Mouse (Mus musculus) testis, postnatal 10 days (tissue): ENCODE measurements around the gene Ggta1.

Experiments used
- DNase-seq: peaks from one replicate; pipeline ENCODE4 v3.0.0; 2021; ENCODE audit warnings: low spot score

Gene Ggta1

GRCm38 (mm10) chr2:35434576-35435123, 28.4 kb downstream of the Ggta1 start:
- DNase-seq, result no peak

DNA sequence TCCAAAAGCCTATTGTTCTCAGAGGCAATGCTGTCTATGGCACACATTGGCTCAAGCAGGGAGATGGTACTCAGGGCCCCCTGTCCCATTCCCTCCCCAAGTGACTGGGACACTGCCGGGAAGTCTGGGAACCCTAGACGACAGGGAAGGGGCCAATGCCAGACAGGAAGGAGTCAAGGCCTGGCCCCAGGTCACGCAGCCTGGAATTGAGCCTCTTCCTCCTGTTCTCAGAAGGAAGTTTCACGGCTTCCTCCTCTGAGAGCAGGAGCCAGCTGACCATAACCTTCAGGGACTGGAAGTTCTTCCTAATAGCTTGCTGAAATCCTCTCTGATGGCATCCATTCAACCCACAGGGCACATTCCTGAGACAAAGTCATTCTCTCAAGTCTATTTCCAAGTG, 29.6 kb downstream of the Ggta1 start:
- no peak for DNase-seq

GRCm38 (mm10) chr2:35432472-35432871, 30.6 kb downstream of the Ggta1 start:
- no peak for DNase-seq

- DNase-seq, result no peak
Observed at GRCm38 (mm10) chr2:35432011-35432410, 31.0 kb downstream of the Ggta1 start.

DNA sequence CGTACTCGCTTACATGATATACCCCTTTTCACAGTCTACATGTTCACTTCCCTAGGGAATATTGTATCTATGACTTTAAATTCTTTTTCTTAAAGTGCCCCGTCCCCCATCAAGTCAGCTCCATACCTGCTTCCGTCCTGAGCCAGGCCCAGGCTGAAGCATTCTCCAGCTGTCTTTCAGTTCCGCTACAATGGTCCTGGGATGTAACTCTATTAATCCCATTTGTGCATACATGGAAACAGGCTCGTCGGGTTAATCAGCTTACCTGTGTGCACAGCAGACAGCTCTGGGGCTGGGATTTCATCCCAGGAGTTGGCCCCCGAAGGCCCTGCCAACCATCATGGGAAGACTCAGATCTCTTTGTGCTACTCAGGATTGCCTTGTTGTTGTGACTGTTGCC, 32.2 kb downstream of the Ggta1 start:
- DNase-seq, result no peak

DNA sequence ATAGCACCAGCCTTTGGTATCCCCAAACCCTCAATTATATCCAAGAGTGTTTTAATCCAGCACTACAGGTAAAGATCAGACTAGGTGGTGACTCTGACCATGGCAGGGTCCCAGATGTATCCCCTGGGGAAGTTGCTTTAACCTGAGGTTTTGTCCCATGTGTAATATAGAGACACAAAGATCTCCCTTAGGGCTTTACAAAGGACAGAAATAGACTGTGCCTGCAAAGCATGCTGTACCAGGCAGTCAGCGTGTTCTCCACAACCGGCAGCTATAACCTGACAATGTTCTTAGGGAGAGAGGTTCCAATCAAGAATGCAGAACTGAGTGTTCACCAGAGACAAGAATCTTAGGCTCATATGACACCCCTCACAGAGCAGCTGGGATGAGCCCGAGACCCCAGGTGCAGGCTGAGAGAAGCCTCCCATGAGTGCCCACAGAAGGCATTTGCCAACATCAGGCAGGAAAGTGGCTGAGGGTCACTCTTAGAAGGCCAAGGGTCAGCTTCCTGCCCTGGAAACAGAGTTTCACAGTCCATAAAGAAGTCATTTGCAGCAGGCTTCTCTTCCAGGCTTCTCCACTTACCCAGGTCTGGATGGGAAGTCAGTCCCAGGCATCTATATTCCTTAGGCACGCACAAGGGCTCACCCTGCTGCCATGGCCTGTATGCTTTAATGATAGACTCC, 34.3 kb downstream of the Ggta1 start:
- no peak for DNase-seq

DNA sequence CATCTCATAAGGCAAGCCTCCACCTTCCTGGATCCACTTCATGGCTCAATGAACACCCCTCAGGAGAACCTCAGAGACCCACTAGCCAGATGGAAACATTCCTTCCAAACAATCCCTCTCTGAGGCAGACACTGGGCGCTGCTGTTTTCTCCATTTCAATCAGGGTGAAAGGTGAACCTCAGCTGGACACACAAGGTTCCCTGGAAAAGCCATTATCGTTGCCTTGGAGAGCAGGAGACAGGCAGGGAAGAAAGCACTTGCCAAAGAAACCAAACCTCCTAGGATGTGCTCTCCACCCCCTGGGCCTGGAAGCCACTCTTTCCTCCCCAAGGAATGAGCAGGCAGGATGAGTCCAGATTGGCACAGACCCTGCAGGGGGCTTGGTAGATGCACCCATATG, 35.5 kb downstream of the Ggta1 start:
- no peak for DNase-seq

DNA sequence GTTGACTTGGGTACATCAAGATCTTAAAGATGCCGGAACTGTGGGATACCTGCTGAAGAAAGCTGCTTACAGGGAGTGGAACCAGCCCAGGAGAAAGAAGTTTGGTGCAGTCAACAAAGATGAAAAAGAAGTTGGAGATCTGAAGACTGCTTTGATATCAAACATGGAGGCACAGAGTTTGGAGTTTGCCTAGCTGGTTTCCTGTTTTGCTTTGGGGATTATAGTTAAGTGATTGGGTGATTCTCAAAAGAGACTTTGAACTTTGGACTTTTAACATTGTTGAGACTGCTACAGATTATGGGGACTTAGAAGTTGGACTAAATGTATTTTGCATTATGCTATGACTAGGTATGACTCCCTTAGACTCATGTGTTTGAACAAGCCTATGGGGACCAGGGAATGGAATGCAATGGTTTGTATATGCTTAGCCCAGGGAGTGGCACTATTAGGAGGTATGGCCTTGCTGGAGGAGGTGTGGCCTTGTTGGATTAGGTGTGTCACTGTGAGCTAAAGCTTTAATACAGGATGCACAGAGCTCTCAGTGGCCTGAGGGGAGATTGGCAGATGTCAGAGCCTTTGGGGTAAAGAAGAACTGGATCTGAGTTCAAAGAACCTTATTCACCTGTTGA, 39.2 kb downstream of the Ggta1 start:
- DNase-seq, result no peak

DNA sequence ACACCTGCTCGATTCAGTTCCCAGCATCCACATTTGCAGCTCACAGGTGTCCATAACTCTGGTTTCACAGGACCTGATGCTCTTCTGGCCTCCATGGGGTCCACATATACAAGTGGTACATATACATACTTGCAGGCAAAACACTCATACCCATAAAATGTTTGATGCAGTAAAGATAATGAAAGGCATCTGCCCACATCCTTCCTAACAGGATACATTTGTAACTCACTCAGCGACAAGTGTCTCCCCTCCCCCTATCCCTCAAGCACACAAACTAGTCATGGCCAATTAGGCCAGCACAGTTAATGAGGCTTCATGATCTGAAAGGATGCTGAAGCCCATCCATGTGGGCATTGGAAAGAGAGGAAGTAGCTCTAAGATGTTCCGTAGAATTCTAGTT, 40.6 kb downstream of the Ggta1 start:
- DNase-seq, result no peak

DNA sequence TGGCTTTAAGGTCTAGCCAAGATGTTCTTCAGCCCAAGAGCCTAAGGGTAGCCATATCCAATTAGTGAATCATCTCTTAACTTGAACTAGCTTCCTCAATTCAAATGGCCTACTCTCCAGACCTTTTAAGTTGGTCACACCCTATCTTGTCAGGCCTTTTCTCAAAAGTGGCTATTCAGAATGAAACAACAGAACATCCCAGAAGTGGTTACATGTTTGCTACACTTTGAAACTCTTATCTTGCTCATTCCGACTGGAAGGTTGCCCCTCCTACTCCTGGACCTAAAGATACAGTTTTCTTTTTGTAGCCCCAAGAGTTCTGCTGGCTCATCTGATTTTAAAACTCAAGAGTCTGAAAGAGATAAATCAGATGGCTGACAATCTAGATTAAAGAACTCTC, 42.4 kb downstream of the Ggta1 start:
- no peak for DNase-seq

DNA sequence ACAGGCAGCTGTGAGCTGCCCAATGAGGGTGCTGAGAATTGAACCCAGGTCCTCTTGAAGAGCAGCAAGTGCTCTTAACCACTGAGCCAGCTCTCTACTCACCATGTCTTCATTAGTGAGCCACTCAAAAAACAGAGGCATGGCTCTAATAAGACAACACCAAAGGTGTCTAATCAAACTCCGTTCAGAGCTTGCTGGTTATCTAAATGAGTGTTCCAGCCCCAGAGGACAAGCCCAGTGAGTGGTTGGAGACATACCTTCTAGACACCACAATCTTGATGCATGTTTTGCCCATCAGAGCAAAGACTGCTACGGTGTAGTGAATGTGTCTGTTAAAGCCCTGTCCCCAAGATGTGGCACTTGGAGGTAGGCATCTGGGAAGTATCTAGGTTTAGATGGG, 43.4 kb downstream of the Ggta1 start:
- DNase-seq, result no peak

- no peak for DNase-seq
Observed at GRCm38 (mm10) chr2:35419243-35419642, 43.8 kb downstream of the Ggta1 start.

- DNase-seq, result no peak
Observed at GRCm38 (mm10) chr2:35417231-35417630, 45.8 kb downstream of the Ggta1 start.

DNA sequence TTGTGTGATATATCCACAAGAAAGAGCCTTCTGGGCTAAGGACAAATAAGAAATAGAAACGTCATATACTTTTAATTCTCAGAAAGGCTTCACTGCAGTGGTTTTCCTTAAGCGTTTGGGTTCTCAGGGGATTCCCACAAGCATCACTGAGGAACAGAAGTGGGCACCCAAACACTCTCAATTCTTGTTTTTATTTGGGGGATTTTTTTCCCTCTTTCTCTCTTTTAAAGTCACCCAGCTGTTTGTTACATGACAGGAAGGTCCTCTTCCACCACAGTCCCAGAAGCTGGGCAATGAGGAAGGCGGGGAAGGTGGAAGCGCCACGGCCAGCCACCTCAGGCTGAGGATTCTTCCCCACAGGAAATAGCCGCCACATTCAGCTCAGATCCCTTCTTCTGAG, 46.6 kb downstream of the Ggta1 start:
- no peak for DNase-seq

GRCm38 (mm10) chr2:35412810-35413209, 50.2 kb downstream of the Ggta1 start:
- no peak for DNase-seq

DNA sequence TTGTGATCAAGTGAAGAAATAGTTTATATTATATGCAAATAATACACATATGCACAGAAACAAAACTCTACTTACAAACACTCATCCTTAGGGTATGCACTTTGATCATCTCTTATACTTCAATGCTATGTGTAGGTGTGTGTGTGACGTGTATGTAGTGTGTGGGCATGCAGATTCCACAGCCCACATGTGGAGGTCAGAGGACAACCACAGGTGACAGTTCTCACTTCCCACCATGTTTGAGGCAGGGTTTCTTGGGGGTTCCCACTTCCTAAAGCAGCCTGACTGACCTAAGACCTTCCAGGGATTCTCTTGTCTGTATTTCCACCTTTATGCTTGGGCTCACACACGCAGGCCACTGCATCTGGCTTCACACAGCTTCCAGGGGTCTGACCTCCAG, 50.8 kb downstream of the Ggta1 start:
- DNase-seq, result no peak

DNA sequence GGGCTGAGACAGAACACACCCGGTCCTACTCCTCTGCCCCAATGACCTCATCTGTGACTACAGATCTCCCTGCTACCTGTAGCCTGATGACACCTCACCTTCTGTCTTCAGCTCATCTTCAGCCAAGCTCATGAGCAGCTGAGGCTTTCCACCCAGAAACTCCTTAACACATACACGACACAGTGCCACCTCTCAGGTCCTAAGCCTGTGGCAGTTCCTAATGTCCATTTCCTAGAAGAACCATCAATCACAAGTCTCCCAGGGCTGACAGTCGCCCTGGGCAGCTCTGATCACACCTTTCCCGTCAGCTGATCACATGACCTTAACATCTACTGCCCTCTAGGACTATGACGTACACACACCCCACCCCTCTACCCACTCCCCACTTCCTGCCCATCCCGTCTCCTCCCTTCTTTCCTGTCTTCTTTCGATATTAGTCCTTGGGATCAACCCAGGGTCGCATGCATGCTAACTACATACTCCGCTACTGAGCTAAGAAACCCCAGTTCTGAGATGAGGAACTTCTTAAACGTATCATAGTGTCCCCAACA, 51.3 kb downstream of the Ggta1 start:
- no peak for DNase-seq

DNA sequence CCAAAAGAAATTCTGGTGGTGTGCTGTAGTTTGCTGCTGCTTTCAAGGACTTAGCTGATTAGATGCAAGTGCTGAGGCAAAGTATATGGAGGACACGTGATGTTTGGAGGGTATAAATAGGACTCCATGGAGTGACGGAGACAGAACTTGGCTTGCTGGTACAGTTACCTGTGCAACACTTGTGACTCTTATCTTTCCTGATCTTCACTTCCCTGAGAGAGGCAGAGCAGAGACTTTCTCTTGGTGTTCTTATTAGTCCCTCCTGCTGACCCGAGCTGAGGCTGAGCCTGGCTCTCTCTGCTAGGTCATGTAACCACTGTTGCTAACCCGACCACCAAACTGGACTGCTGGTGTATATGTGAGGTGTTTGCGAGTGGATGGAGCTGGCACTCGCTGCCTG, 53.6 kb downstream of the Ggta1 start:
- no peak for DNase-seq

DNA sequence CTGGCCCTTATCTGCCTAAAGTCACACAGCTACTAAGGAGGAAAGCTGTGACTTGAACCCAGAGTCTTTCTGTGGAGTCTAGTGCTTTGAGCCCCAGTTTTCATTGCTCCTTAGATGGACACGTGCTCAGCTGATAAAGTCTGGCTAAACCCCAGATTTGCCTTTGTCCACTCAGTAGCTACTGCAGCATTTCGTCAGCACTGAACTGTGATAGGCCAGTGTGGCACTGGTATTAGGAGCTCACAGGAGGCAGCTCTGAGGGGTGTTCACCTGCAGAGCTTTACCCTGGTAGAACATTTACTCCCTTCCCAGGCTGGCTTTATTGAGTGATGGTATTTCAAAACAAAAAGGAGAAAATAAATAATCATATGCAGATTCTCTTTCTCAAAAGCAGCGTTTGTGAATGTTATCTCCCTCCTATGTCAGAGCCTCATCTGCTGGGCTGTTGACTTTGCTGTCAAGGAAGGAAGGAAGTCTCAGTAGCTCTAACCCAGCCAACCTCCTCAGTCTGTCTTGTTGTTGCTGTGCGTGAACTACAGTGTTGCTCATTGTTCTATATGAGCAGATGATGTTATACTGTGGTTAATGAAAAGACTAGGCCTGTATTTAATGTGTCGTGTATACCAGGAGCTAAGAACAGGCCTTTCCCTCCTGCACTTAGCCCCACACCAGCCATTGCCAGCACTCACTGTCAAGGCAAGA, 54.5 kb downstream of the Ggta1 start:
- no peak for DNase-seq

- no peak for DNase-seq
Observed at GRCm38 (mm10) chr2:35407878-35408277, 55.2 kb downstream of the Ggta1 start.

DNA sequence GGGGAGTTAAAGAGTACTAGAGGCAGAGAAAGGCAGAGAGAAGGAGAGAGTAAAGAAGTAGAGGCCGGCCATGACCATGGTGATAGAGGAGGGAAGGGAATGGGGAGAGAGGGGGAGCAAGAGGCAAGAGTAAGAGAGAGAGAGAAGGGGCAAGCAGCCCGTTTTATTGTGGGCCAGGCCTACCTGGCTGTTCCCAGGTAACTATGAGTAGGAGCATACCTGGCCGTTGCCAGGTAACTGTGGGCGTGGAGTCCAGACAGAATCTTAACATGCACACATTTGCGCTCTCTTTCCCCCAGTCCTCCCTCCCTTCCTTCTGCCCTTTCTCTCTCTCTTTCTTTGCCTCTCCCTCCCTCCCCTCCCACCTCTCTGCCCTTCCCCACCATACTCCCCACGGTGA, 55.8 kb downstream of the Ggta1 start:
- DNase-seq, result no peak

- DNase-seq, result peak; percentile 12
Observed at GRCm38 (mm10) chr2:35406611-35407010, 56.4 kb downstream of the Ggta1 start.

DNA sequence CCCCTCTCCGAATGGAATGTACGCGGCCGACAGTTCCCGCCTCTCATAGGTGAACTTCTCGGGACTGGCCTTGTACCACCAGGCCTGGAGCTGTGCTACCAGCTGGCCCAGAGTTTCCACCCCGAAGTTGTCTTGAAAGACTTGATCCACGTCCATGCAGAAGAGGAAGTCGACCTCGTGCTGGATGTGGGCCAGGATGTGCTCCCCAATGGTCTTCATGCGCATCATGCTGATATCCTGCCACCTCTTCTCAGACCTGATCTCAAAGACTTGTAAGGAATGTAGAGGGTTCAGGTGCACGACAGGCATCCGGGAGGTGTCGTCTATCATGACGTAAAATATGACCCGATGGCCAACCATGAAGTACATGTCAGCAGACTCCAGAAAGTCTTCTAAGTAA, 60.6 kb downstream of the Ggta1 start:
- peak; percentile 43 for DNase-seq
